Mouse (Mus musculus) left cerebral cortex, postnatal 25 days (tissue): ENCODE measurements around the gene Kcnn3. TPM values are rescaled to one million over a fixed set of nuclear protein-coding genes. Genes with fewer than 3 reads are reported as not detected.
A peak's percentile ranks its signal among the peaks of the same experiment; 100 is the strongest.

Experiments
- DNase-seq, 2 experiments: peaks; one replicate each; pipeline ENCODE4 v3.0.0; 2022; ENCODE audit warnings: low spot score in 2 of 2, mixed read lengths in 1 of 2
- intact Hi-C: fragments of 180-260 bp; cut with DNase I; formaldehyde crosslinking; loops from one replicate; pipeline ENCODE4 v1.15.1; 2025
- total RNA-seq, 2 experiments: library from RNA; stranded (reverse); gene quantifications; 2 replicates each; pipeline ENCODE4 v1.2.3; 2021

Gene Kcnn3
- 10 to 100 TPM; 20.3 to 22.8 TPM for total RNA-seq

- intact Hi-C loops: no loop called here
- DNase-seq: peak; percentile 89 to 92
Measured at GRCm38 (mm10) chr3:89519894-89520293, at the start of gene Kcnn3. Kcnn3 (plus strand) TSS chr3:89520164.

DNA sequence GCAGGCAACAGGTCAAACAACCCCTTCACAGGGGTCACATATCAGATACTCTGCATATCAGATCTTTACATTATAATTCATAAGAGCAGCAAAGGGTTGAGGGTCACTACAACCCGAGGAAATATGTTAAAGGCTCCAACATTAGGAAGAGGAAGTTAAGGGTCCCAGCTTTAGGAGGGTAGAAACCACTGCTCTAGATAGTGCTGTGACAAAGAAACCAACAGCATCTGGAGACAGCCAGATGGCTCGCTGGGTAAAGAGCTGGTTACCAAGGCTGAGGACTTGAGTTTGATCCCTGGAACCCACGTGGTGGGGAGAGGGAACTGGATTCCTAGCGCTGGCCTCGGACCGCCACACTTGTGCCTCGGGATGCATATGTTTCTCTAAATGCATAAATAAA is 47.7 kb upstream of the Kcnn3 start:
- intact Hi-C loops: no loop called here

GRCm38 (mm10) chr3:89473838-89474237 is 46.1 kb upstream of the Kcnn3 start:
- intact Hi-C loops: no loop called here
- DNase-seq: no peak

More for the DNA sequence above, 47.7 kb upstream of the Kcnn3 start:
- DNase-seq: no peak

DNA sequence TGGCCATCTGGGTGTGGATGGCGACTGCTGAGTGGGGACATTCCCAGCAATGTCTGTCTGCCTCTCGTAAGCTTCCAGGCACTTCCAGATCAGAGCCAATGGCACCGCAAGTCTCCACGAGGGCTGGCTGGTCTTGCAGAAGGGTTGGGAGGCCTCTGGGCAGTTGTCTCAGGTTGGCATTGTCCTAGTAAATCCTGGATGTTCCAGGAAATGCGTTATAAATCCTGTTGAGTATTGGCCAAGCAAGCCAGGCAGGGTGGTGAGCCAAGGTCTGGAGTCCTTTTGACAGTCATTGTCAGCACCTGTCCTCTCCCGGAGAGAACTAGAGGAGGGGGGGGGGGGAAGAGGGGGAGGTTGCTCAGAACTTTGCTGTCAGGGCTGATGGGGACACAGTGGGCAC is 40.9 kb upstream of the Kcnn3 start:
- intact Hi-C loops: no loop called here
- no peak for DNase-seq

- intact Hi-C loops: no loop called here
- no peak for DNase-seq
Measured at GRCm38 (mm10) chr3:89481488-89481887, 38.5 kb upstream of the Kcnn3 start.

- no peak for DNase-seq
- intact Hi-C loops: no loop called here
Measured at GRCm38 (mm10) chr3:89482249-89482648, 37.7 kb upstream of the Kcnn3 start.

- peak; percentile 44 to 55 for DNase-seq
- intact Hi-C loops: loop anchor here (2.0 to 5.0 kb wide), 3 partner anchors 26 to 108 kb away; no protein-coding TSS in a partner anchor
Measured at GRCm38 (mm10) chr3:89484766-89485524, 35.0 kb upstream of the Kcnn3 start.

DNA sequence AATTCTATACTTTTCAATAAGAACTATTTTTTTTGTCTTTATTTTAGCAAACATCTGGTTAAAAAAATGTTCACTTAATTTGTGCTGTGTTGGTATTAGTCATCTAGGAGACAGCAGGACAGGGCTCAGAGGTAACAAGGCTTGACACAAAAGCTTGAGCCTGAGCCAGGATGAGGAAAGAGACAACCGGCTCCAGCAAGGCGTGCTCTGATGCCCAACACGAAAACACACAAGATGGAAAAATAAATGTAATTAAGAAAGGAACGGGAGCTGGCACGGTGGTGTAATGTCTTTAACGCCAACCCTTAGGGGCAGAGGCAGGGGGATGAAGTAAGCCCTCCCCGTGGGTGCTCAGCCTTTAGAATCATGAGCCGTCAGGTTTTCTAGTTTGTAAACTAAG is 33.9 kb upstream of the Kcnn3 start:
- intact Hi-C loops: loop anchor here (2.0 to 5.0 kb wide), 2 partner anchors 109 to 169 kb away; no protein-coding TSS in a partner anchor
- DNase-seq: no peak

- intact Hi-C loops: loop anchor here (2.0 to 5.0 kb wide), 2 partner anchors 110 to 170 kb away; no protein-coding TSS in a partner anchor
- no peak for DNase-seq
Measured at GRCm38 (mm10) chr3:89486916-89487702, 32.9 kb upstream of the Kcnn3 start.

DNA sequence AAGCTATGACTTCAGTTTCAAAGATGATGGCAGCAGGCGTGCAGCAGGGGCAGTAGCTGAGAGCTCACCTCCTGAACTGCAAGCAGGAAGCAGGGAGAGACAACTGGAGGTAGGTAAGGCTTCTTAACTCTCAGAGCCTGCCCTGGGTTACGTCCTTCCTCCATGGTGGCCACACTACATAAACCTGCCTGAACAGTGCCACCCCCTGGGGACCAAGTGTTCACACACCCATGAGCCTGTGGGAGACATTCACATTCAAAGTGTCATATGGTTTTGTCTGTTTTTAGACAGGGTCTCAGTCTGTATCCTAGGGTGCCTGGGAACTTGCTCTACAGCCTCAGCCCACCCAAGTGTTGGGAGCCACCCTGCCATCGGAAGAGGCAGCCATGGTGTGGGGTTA is 29.2 kb upstream of the Kcnn3 start:
- intact Hi-C loops: no loop called here

DNA sequence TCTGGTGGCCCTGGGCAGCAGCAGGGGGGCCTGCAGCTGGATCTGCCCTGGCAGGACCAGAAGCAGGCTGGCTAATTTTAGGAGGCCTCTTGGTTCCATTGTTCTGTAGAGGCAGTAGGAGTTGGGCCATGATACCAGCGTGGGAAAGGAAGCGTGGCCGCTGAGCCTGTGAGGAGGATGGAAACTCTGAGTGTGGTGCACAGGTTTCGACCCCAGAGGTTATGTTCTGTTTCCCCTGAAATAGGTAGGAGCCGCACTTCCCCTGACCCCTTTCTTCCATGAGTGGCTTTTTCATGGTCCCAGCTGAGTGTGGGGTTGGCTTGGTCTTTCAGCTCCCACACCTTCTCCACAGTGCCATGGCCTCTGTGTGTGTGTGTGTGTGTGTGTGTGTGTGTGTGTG is 28.4 kb upstream of the Kcnn3 start:
- DNase-seq: no peak
- intact Hi-C loops: no loop called here

More for the DNA sequence above, 29.2 kb upstream of the Kcnn3 start:
- DNase-seq: no peak

DNA sequence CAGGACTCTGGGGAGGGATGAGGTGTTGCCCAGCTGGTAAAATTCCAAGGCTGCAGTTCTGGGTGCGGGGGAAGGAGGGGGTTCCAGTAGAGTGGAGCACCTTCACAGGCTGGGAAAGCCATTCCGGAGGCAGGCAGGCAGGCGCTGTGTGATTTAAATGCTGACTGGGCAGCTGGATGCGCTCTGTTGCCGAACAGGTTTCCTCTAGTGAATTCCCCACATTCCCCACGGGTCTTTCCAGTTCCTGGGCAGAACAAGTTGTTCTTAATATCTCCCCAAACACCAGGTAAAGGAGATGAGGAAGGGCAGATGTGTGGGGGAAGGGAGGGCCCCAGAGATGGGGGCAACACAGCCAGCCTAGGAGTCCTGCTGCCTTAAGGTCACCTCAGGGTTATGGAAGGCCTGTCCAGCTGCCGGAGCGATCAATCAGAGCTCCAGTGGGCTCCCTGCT is 27.2 kb upstream of the Kcnn3 start:
- no peak for DNase-seq
- intact Hi-C loops: no loop called here

DNA sequence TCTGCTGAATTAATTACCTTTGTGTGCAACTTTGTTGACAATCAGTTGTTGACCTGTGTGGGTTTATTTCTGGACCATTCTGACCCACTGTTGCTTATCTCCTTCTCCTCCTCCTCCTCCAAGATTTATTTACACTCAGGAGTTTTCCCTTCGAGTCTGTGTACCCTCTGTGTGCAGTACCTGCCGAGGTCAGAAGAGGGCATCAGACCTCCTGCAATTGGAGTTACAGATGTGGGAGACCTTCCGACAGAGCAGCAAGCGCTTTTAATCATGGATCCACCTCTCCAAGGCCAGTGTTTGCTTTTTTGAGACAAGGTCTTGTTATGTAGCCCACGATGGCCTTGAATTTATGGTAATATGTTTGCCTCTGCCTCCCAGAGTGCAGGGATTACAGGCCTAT is 25.3 kb upstream of the Kcnn3 start:
- no peak for DNase-seq
- intact Hi-C loops: no loop called here

- intact Hi-C loops: no loop called here
- no peak for DNase-seq
Measured at GRCm38 (mm10) chr3:89496366-89496765, 23.6 kb upstream of the Kcnn3 start.

DNA sequence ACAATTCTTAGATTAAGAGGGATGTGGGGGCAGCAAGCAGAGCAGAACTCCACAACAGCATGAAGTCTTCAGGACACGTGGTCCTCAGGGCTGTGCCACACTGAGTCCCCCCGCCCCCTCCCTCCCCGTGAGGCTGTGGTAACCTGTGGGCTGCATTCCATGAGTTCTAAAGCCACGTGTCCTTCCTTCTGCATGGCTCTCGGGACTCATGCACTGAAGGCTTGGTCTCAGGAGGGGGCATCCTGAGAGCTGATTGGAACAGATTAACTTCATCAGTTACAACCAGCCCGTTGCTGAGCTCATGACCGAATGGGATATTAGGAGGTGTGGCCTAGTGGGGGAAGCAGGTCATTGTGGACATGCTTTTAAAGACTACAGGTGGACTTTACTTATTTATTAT is 20.3 kb upstream of the Kcnn3 start:
- intact Hi-C loops: no loop called here
- no peak for DNase-seq

- intact Hi-C loops: no loop called here
- DNase-seq: no peak
Measured at GRCm38 (mm10) chr3:89501486-89501885, 18.5 kb upstream of the Kcnn3 start.

GRCm38 (mm10) chr3:89502551-89502950 is 17.4 kb upstream of the Kcnn3 start:
- intact Hi-C loops: no loop called here
- DNase-seq: no peak

- no peak for DNase-seq
- intact Hi-C loops: loop anchor here (2.0 kb wide), 1 partner anchor 257 kb away; the partner anchor contains the start of gene Chrnb2
Measured at GRCm38 (mm10) chr3:89508041-89508440, 11.9 kb upstream of the Kcnn3 start.

DNA sequence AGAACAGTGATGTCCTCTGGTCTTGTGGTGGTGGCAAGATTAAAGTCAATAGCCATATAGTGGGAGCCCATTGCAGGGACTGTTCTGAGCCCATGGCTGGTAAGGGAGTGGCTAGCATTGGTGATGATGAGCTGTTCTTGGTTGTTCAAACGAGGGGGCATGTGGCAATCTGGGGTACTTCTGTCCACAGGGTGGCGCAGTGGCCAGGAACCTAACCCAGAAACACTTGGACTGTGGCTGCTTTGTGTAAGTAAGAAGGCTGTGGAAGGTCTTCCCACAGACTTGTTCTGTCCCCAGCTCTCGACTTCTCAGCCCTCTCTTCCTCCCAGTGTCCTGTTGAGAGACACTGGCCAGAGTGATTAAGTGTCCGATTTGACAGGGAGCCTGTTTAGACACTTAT is 9.0 kb upstream of the Kcnn3 start:
- peak; percentile 59 to 73 for DNase-seq
- intact Hi-C loops: no loop called here

DNA sequence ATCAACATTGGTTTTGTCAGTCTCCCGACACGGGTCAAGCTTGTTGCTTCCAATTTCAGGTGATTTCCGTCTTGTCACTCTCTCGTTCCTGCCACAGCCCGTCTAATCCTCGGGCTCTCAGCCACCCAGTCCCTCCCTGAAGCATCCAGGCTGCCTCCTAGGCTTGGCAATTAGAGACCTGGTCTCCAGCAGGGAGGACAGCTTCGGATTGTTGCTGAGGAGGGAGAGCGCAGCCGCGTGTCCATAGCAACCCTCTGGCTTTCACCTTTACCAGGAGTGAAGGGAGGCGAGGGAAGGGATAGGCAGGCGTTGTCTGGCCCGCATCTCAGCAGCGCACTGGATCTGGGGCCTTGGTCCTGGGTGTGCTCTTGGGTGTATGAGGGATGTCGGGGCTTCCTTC is 8.6 kb upstream of the Kcnn3 start:
- no peak for DNase-seq
- intact Hi-C loops: no loop called here

GRCm38 (mm10) chr3:89512225-89512624 is 7.7 kb upstream of the Kcnn3 start:
- intact Hi-C loops: loop anchor here (1.0 kb wide), 1 partner anchor 173 kb away; no protein-coding TSS in a partner anchor
- DNase-seq: no peak
